Mouse (Mus musculus): ENCODE measurements around the gene Cdc6. TPM values are rescaled to one million over a fixed set of nuclear protein-coding genes. Genes with fewer than 3 reads are reported as not detected.

The Cdc6 gene
- polyA plus RNA-seq, 1 experiment from 2014 or later = 7.0 TPM

DNA sequence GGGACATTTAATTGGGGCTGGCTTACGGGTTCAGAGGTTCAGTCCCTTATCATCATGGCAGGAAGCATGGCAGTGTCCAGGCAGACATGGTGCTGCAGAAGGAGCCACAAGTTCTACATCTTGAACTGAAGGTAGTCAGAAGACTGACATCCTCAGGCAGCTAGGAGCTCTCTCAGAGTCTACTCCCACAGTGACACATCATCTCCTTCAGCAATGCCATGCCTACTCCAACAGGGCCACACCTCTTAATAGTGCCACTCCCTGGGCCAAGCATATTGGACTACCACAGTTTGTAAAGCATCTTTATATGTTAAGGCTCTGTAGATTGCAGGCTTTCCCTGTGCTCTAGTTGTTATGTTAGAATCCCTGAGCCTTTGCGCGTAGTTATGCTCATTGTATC lies 19.9 kb upstream of the Cdc6 start:
- Histone ChIP-seq H3K27ac (replicated peaks) (no peak overlapping the region), H3K4me1 (replicated peaks; ENCODE audit: control insufficient read depth, insufficient read depth) (no peaks in the 10 kb centered on the region), H3K36me3 (ENCODE audit: control insufficient read depth, insufficient read depth, low read length) (peaks cover 14% of the 10 kb centered on the region; the same call in 1 of the 2 replicates), H3K9ac (ENCODE audit: low read length) (no peak overlapping the region), H3K27me3 (ENCODE audit: control insufficient read depth, insufficient read depth, low read length) (no peaks in the 10 kb centered on the region), H3K4me3 (ENCODE audit: low read depth, low read length) (no peak overlapping the region), H3K4me2 (replicated peaks; ENCODE audit: low read depth) (no peak overlapping the region), H3K9me3 (ENCODE audit: control insufficient read depth, low read length) (no peaks in the 10 kb centered on the region)
- 92% methylated on average over 3 of the region's 3 CpGs for WGBS
- peak; percentile 65; the same call in 1 of the 2 replicates for ATAC-seq (ENCODE audit: low FRiP score, low TSS enrichment)
- DNase-seq (ENCODE audit: low spot score) = peak; percentile 13
- TF ChIP-seq CTCF (IDR thresholded peaks at IDR 0.05; ENCODE audit: low read depth) (no peak), EP300 (optimal IDR thresholded peaks at IDR 0.05) (no peak)

DNA sequence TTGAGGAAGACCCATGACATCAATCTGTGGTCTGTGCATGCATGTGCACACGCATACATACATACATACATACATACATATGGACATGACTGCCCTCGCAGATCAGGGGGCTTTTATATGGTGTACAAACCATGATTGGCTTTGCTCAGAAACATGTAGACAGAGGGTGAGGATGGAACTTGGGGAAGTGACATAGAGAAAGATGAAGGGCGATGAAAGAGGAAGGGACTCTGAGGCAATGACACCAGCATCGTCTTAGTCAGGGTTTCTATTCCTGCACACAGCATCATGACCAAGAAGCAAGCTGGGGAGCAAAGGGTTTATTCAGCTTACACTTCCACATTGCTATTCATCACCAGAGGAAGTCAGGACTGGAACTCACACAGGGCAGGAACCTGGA lies 18.5 kb upstream of the Cdc6 start:
- Histone ChIP-seq H3K36me3 (ENCODE audit: control insufficient read depth, insufficient read depth, low read length) (peaks cover 19% of the 10 kb centered on the region; the same call in 1 of the 2 replicates), H3K27ac (replicated peaks) (no peak overlapping the region)

DNA sequence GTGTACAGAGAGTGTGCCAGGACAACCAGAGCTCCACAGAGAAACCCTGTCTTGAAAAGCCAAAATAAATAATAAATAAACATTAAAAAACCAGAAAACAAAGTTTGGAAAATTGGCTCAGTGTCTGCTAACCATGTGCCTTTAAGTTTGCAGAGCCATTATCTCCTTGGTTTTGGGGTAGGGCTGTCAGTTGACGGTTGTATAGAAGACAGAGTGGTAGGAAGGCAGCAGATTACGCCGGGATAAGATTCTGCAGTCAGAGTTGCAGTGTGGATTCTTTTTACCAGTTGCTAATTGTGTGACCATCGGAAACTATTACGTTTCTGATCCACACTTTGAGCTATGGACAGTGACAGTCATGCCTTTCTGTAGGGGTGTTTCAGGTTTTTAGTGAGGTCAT lies 17.6 kb upstream of the Cdc6 start:
- Histone ChIP-seq H3K4me3 (ENCODE audit: low read depth, low read length) (no peak overlapping the region), H3K4me2 (replicated peaks; ENCODE audit: low read depth) (no peak overlapping the region), H3K4me1 (replicated peaks; ENCODE audit: control insufficient read depth, insufficient read depth) (no peaks in the 10 kb centered on the region), H3K9ac (ENCODE audit: low read length) (no peak overlapping the region), H3K27me3 (ENCODE audit: control insufficient read depth, insufficient read depth, low read length) (no peaks in the 10 kb centered on the region), H3K36me3 (ENCODE audit: control insufficient read depth, insufficient read depth, low read length) (peaks cover 19% of the 10 kb centered on the region; the same call in 1 of the 2 replicates), H3K27ac (replicated peaks) (0 out of 2 replicates have a peak overlapping the region, but pooled peaks have one; percentile 8), H3K9me3 (ENCODE audit: control insufficient read depth, low read length) (no peaks in the 10 kb centered on the region)
- ATAC-seq (ENCODE audit: low FRiP score, low TSS enrichment) = no peak
- TF ChIP-seq CTCF (IDR thresholded peaks at IDR 0.05; ENCODE audit: low read depth) = no peak
- DNase-seq (ENCODE audit: low spot score) = no peak
- WGBS = 82% methylated on average over 5 of the region's 5 CpGs

More for the DNA sequence above, 18.5 kb upstream of the Cdc6 start:
- Histone ChIP-seq H3K27me3 (ENCODE audit: control insufficient read depth, insufficient read depth, low read length) (no peaks in the 10 kb centered on the region), H3K4me1 (replicated peaks; ENCODE audit: control insufficient read depth, insufficient read depth) (no peaks in the 10 kb centered on the region), H3K4me2 (replicated peaks; ENCODE audit: low read depth) (no peak overlapping the region), H3K9me3 (ENCODE audit: control insufficient read depth, low read length) (no peaks in the 10 kb centered on the region), H3K4me3 (ENCODE audit: low read depth, low read length) (no peak overlapping the region), H3K9ac (ENCODE audit: low read length) (no peak overlapping the region)
- 96% methylated on average over 4 of the region's 4 CpGs for WGBS
- DNase-seq (ENCODE audit: low spot score) (no peak), ATAC-seq (ENCODE audit: low FRiP score, low TSS enrichment) (no peak)
- TF ChIP-seq CTCF (IDR thresholded peaks at IDR 0.05; ENCODE audit: low read depth) = no peak
- TF ChIP-seq EP300 (optimal IDR thresholded peaks at IDR 0.05) = no peak

DNA sequence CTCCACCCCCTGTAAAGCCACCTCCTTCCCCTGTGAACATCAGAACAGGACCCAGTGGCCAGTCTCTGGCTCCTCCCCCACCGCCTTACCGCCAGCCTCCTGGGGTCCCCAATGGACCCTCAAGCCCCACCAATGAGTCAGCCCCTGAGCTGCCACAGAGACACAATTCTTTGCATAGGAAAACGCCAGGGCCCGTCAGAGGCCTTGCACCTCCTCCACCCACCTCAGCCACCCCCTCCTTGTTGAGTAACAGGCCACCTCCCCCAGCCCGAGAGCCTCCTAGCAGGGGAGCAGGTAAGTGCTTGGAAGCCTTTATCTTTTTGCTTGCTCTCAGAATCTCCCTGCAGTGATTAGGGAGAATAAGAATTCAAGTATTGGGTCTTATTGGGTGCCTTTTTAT lies 15.2 kb upstream of the Cdc6 start:
- peak; percentile 41 for DNase-seq (ENCODE audit: low spot score)
- Histone ChIP-seq H3K4me3 (ENCODE audit: low read depth, low read length) (no peak overlapping the region), H3K27ac (replicated peaks) (peak overlapping the region; percentile 5; the same call in 1 of the 2 replicates), H3K36me3 (ENCODE audit: control insufficient read depth, insufficient read depth, low read length) (peaks cover 19% of the 10 kb centered on the region), H3K27me3 (ENCODE audit: control insufficient read depth, insufficient read depth, low read length) (no peaks in the 10 kb centered on the region), H3K4me2 (replicated peaks; ENCODE audit: low read depth) (no peak overlapping the region), H3K9ac (ENCODE audit: low read length) (no peak overlapping the region), H3K4me1 (replicated peaks; ENCODE audit: control insufficient read depth, insufficient read depth) (no peaks in the 10 kb centered on the region), H3K9me3 (ENCODE audit: control insufficient read depth, low read length) (no peaks in the 10 kb centered on the region)
- 0 out of 2 replicates have a peak, but pooled peaks have one; percentile 13 for ATAC-seq (ENCODE audit: low FRiP score, low TSS enrichment)
- TF ChIP-seq CTCF (IDR thresholded peaks at IDR 0.05; ENCODE audit: low read depth) (no peak), EP300 (optimal IDR thresholded peaks at IDR 0.05) (no peak)
- WGBS = 50% methylated on average over 5 of the region's 5 CpGs

DNA sequence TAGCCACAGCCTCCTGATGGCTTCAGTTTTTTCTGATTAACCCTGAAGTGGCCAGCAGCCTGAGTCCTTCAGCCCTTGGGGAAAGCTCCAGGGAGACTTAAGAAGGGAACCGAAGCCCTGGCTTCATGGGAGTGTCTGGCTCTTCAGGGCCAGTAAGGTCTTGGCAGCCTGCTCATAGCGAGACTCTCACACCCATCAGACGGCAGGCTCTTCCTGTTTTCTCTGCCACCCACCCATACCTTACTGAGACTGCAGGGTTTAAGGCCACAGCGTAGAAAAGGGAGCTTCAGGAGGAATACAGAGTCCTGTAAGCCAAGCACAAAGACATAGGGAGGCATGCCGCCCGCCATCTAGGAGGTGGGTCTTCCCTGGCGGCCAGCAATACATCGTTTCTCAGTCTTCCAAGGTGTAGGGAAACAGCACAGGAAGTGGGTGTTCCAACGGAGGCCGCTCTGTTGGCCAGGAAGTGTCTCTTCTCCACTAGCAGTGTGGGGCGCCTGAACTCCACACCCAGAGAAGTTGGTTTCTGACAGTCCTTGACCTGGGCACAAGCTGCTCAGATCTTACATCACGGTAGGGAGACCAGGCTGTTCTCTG lies 7.0 kb upstream of the Cdc6 start:
- TF ChIP-seq CTCF (IDR thresholded peaks at IDR 0.05; ENCODE audit: low read depth) = no peak
- no peak for TF ChIP-seq EP300 (optimal IDR thresholded peaks at IDR 0.05)
- Histone ChIP-seq H3K4me1 (replicated peaks; ENCODE audit: control insufficient read depth, insufficient read depth) (no peaks in the 10 kb centered on the region), H3K4me2 (replicated peaks; ENCODE audit: low read depth) (no peak overlapping the region), H3K9ac (ENCODE audit: low read length) (no peak overlapping the region), H3K27ac (replicated peaks) (peak overlapping the region; percentile 30; the same call in 1 of the 2 replicates), H3K9me3 (ENCODE audit: control insufficient read depth, low read length) (no peaks in the 10 kb centered on the region), H3K27me3 (ENCODE audit: control insufficient read depth, insufficient read depth, low read length) (no peaks in the 10 kb centered on the region), H3K4me3 (ENCODE audit: low read depth, low read length) (no peak overlapping the region), H3K36me3 (ENCODE audit: control insufficient read depth, insufficient read depth, low read length) (peaks cover 16% of the 10 kb centered on the region)
- 68% methylated on average over 12 of the region's 12 CpGs for WGBS
- ATAC-seq (ENCODE audit: low FRiP score, low TSS enrichment) = no peak
- no peak for DNase-seq (ENCODE audit: low spot score)

DNA sequence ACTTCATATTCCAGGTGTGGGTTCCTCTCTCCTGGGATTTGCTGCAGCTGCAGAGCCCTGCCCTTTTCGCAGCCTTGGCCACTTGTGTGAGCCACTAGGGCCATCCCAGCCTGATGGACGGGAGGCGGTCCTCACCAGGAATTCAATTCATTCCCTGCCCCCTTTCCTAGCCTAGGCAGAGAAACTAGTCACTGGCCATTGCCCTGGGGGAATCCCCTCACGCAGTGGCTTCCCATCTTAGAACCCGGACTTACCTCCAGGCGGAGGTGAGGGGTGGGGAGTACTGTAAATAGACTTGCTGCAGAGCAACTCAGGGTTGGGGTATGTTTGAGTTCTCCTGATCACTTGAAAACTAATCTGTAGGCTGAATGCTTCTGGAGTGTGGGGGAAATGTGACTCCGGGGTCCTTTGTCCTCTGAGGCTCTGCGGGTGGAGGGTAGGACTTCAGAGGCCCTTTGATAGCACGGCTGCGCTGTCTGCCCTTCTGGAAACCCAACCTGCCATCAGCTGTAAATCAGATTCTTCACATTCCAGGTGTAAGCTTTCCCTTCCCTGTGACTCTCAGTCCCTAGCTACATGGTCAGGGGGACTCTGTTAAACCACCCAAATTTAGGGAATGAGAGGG lies 4.9 kb upstream of the Cdc6 start:
- no peaks in the 10 kb centered on the region for H3K27me3 ChIP-seq (ENCODE audit: control insufficient read depth, insufficient read depth, low read length)
- H3K4me2 ChIP-seq (replicated peaks; ENCODE audit: low read depth) = no peak overlapping the region
- no peak overlapping the region for H3K9ac ChIP-seq (ENCODE audit: low read length)
- no peak for TF ChIP-seq EP300 (optimal IDR thresholded peaks at IDR 0.05)
- TF ChIP-seq CTCF (IDR thresholded peaks at IDR 0.05; ENCODE audit: low read depth) = no peak
- H3K36me3 ChIP-seq (ENCODE audit: control insufficient read depth, insufficient read depth, low read length) = peaks cover 9% of the 10 kb centered on the region; the same call in 1 of the 2 replicates
- ATAC-seq (ENCODE audit: low FRiP score, low TSS enrichment) (no peak), DNase-seq (ENCODE audit: low spot score) (peak; percentile 63)
- H3K9me3 ChIP-seq (ENCODE audit: control insufficient read depth, low read length) = no peaks in the 10 kb centered on the region
- peak overlapping the region; percentile 67 for H3K27ac ChIP-seq (replicated peaks)
- 33% methylated on average over 10 of the region's 10 CpGs for WGBS
- H3K4me1 ChIP-seq (replicated peaks; ENCODE audit: control insufficient read depth, insufficient read depth) = no peaks in the 10 kb centered on the region
- no peak overlapping the region for H3K4me3 ChIP-seq (ENCODE audit: low read depth, low read length)
